Mouse (Mus musculus): ENCODE measurements at regions not wholly inside any gene's neighbourhood (a gene's known extent, or its start where the extent isn't known, plus 50 kb on each side); places are given as distances from the start of the nearest gene placed in this dataset.

DNA sequence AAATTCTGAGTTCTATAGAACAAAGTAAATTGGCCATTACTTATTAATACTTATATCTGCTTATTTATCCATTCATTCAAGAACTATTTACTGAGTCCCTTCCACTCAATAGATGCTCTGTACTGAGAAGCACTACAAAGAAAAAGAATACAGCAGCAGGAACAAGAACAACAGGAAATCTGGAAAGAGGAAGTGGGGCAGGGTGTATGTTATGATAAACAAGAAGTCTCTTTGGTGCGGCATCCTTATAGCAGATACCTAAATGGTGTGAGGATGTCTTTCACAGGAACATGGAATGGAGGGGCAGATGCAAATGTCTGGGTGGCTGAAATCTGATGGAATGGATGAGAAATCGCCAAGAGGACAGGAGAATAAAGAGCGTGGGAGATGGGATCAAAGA, 208.5 kb upstream of the Zc3h12c start:
- Histone ChIP-seq H3K9me3 (no peaks in the 10 kb centered on the region), H3K27ac (no peak overlapping the region), H3K4me3 (no peak overlapping the region), H3K9ac (no peak overlapping the region), H3K36me3 (no peaks in the 10 kb centered on the region), H3K4me2 (no peak overlapping the region), H3K4me1 (no peaks in the 10 kb centered on the region), H3K27me3 (no peaks in the 10 kb centered on the region)
- no peak for ATAC-seq (ENCODE audit: insufficient number of reproducible peaks, insufficient read depth, low FRiP score, low TSS enrichment, low read depth)
- 86% methylated on average over 3 of the region's 3 CpGs for WGBS

DNA sequence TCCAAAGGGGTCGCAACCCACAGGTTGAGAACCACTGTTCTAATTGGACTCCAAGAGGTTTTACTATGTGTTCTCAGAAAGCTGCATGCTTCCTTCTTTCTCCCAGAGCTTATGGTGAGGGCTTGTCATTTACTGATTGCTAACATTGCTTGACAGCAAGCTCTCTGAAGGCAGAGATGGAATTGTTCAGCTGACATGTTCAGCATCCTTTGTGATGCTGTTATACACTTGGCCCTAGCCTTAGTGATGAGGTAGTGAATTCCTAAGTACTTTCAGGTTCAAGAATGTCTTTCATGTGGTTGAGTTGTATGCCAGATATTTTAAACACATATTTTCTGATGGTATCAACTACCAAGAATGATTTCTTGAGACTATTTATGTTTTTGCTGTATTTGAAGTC, 202.9 kb upstream of the Zc3h12c start:
- ATAC-seq (ENCODE audit: insufficient number of reproducible peaks, insufficient read depth, low FRiP score, low TSS enrichment, low read depth): no peak
- Histone ChIP-seq H3K9ac (no peak overlapping the region), H3K27ac (no peak overlapping the region), H3K9me3 (no peaks in the 10 kb centered on the region), H3K27me3 (no peaks in the 10 kb centered on the region), H3K4me1 (0 out of 2 replicates have a peak, but pooled peaks cover 3% of the 10 kb centered on the region), H3K4me2 (no peak overlapping the region), H3K36me3 (no peaks in the 10 kb centered on the region), H3K4me3 (no peak overlapping the region)
- 80% methylated on average over 1 of the region's 1 CpGs for WGBS

DNA sequence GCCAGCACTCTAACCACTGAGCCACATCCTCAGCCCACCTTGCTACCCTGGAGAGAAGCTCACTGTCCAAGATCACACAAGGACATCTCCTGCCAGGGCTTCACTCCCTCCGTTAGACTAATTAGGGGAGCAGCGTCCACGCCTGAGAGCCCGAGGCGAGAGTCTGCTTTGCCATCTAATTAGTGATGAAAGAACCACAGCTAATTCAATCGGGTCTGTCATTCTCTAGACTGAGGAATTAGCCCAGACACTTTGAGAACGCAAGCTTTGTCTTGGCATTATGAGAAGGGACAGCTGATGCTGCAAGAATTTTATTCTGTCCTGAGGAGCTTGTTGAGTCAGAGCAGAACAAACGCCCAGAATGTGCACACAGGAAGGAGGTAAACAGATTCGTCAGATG, 200.5 kb upstream of the Zc3h12c start:
- no peaks in the 10 kb centered on the region for H3K9me3 ChIP-seq
- no peaks in the 10 kb centered on the region for H3K27me3 ChIP-seq
- H3K9ac ChIP-seq: no peak overlapping the region
- H3K4me3 ChIP-seq: no peak overlapping the region
- H3K4me1 ChIP-seq: 0 out of 2 replicates have a peak, but pooled peaks cover 3% of the 10 kb centered on the region
- WGBS: 28% methylated on average over 9 of the region's 9 CpGs
- H3K27ac ChIP-seq: no peak overlapping the region
- no peak overlapping the region for H3K4me2 ChIP-seq
- H3K36me3 ChIP-seq: no peaks in the 10 kb centered on the region
- ATAC-seq (ENCODE audit: insufficient number of reproducible peaks, insufficient read depth, low FRiP score, low TSS enrichment, low read depth): no peak

DNA sequence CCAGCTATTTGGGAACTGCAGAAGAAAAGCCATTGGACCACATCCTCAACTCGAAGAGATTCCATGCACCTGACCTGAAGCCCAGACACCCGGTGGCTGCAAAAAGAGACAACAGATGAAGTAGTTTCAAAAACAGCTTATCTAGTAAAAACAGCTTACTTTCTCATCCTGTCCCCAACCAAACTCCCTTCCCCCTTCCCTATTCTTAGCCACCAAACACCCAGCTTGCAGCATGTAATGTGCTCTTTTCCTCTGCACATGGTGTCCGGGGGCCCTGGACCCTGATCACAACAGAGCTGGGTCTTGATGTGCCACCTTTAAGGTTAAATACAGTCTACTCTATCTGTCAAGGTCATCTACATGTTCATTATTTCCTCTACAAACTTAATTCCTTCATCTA, 199.7 kb upstream of the Zc3h12c start:
- no peaks in the 10 kb centered on the region for H3K36me3 ChIP-seq
- 0 out of 2 replicates have a peak, but pooled peaks cover 3% of the 10 kb centered on the region for H3K4me1 ChIP-seq
- H3K4me3 ChIP-seq: no peak overlapping the region
- 81% methylated on average over 3 of the region's 3 CpGs for WGBS
- no peak for ATAC-seq (ENCODE audit: insufficient number of reproducible peaks, insufficient read depth, low FRiP score, low TSS enrichment, low read depth)
- H3K27me3 ChIP-seq: no peaks in the 10 kb centered on the region
- no peak overlapping the region for H3K9ac ChIP-seq
- no peak overlapping the region for H3K27ac ChIP-seq
- H3K9me3 ChIP-seq: no peaks in the 10 kb centered on the region
- no peak overlapping the region for H3K4me2 ChIP-seq

DNA sequence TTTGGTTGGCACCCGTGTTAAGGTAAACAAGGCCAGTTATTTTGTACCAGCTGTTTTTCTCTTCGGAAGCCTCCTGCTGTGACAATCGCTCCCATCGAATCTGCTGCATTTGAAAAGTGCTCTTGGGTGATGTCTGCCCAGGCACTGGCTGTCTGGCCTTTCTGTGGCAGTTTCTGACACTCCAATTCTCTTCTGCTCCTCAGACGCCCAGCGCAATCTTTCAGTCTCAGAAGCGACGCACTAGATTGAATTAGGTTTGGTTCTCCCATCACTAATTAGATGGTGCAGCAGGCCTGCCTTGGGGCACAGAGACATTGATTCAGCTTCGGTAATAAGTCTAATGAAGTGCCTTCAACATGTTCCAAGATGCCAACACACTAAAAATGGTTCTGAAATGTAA, 197.7 kb upstream of the Zc3h12c start:
- Histone ChIP-seq H3K4me3 (no peak overlapping the region), H3K4me2 (no peak overlapping the region), H3K4me1 (0 out of 2 replicates have a peak, but pooled peaks cover 3% of the 10 kb centered on the region), H3K27me3 (no peaks in the 10 kb centered on the region), H3K9me3 (no peaks in the 10 kb centered on the region), H3K36me3 (no peaks in the 10 kb centered on the region), H3K27ac (no peak overlapping the region), H3K9ac (no peak overlapping the region)
- ATAC-seq (ENCODE audit: insufficient number of reproducible peaks, insufficient read depth, low FRiP score, low TSS enrichment, low read depth): no peak
- WGBS: 46% methylated on average over 9 of the region's 9 CpGs

DNA sequence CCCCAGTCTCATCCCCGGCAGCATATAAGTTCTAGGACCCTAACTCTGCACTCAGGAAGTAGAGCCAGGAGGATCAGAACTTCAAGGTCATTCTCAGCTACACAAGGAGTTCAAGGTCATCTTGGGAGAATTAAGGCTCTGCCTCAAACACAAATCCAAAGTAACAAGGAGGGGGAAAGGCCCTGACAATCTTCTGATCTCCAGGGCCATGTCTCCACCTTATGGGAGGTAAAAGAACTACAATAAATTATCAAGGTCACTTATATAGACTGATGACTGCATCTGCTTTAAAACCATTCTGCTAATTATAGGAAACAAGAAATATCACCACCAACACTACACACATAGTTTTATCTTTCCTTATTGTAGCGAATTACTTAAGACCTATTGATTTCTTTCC, 193.2 kb upstream of the Zc3h12c start:
- H3K4me2 ChIP-seq: no peak overlapping the region
- H3K9me3 ChIP-seq: no peaks in the 10 kb centered on the region
- H3K36me3 ChIP-seq: no peaks in the 10 kb centered on the region
- no peaks in the 10 kb centered on the region for H3K4me1 ChIP-seq
- no peak overlapping the region for H3K27ac ChIP-seq
- no peak overlapping the region for H3K9ac ChIP-seq
- WGBS: 75% methylated on average over 2 of the region's 2 CpGs
- no peaks in the 10 kb centered on the region for H3K27me3 ChIP-seq
- no peak for ATAC-seq (ENCODE audit: insufficient number of reproducible peaks, insufficient read depth, low FRiP score, low TSS enrichment, low read depth)
- H3K4me3 ChIP-seq: no peak overlapping the region

DNA sequence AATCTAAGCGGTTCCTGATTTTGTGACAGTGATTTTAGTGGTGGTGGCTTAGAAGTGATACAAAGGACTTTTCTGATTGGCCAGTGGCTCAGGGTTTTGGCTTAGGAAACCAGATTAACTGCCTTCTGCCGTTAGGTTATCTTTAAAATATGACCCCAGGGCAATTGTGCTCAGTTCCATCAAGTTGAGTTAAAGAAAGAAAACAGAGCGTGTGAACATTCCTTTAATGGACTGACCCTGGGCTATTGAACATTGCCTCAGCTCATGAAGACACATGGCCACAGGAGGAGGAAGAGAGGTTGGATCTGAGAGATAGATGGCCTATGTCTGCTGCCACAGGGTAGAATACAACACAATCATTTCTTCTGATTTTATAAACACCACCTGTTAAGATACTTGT, 191.0 kb upstream of the Zc3h12c start:
- Histone ChIP-seq H3K27ac (no peak overlapping the region), H3K9ac (no peak overlapping the region), H3K4me3 (no peak overlapping the region), H3K27me3 (no peaks in the 10 kb centered on the region), H3K36me3 (no peaks in the 10 kb centered on the region), H3K4me2 (no peak overlapping the region), H3K4me1 (no peaks in the 10 kb centered on the region), H3K9me3 (no peaks in the 10 kb centered on the region)
- no peak for ATAC-seq (ENCODE audit: insufficient number of reproducible peaks, insufficient read depth, low FRiP score, low TSS enrichment, low read depth)
- WGBS: 55% methylated on average over 3 of the region's 3 CpGs

DNA sequence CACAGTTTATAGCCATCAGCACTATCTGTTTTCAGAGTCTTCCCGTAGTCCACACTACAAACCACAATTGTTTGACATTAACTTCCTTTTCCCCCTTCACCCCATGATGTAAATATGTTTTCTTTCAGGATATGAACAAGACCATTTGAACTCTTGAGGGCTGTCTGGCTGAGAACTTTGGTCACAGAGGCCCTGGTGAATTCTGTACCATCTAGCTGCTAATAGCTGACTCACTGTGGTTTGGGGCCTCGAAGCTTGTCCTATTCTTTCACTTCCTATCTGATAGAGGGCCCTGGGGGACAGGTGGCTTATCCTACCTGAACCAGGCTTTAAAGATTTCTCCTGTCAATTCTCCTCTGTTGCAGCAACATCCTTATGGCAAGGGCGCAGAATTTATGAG, 188.2 kb upstream of the Zc3h12c start:
- no peaks in the 10 kb centered on the region for H3K27me3 ChIP-seq
- H3K27ac ChIP-seq: no peak overlapping the region
- no peak overlapping the region for H3K4me2 ChIP-seq
- no peak overlapping the region for H3K4me3 ChIP-seq
- 77% methylated on average over 3 of the region's 3 CpGs for WGBS
- no peaks in the 10 kb centered on the region for H3K9me3 ChIP-seq
- H3K36me3 ChIP-seq: no peaks in the 10 kb centered on the region
- no peak for ATAC-seq (ENCODE audit: insufficient number of reproducible peaks, insufficient read depth, low FRiP score, low TSS enrichment, low read depth)
- H3K9ac ChIP-seq: no peak overlapping the region
- no peaks in the 10 kb centered on the region for H3K4me1 ChIP-seq

DNA sequence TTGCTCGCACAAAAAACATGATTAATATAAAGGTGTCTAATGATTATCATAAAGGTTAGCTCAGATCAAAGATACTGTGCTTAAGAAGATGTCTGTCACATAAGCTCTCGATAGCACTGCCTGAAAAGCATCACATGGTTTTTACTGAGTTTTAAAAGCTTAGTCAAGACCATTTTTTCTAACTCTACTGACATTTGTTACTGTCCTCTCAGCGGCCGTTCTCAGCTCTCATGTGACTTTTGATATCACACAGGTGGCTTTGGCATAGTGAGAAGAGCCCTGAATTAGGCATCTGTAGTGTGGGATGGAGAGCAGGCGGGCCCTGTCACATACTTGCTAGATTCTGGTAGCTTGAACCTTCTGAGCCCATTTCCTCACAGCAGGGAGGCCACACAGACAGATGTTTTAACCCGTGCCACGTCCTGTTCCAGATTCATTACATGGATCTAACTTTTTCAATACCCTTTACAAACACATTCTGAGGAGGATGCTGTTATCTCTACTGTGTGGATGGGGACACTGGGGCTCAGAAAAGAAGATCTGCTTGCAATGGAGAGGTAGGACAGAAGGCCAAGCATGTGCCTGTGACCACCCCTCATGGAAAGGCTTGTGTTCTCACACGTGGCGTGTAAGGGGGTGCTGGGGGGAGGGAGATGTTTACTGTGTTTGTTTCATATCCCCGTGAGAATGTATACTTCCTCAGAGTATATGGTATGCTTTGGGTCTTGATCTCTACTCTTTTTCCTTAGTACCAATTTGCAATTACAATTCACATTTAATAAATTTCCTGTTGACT, 187.0 kb upstream of the Zc3h12c start:
- no peak for ATAC-seq (ENCODE audit: insufficient number of reproducible peaks, insufficient read depth, low FRiP score, low TSS enrichment, low read depth)
- no peaks in the 10 kb centered on the region for H3K4me1 ChIP-seq
- H3K36me3 ChIP-seq: no peaks in the 10 kb centered on the region
- H3K4me2 ChIP-seq: no peak overlapping the region
- no peak overlapping the region for H3K4me3 ChIP-seq
- H3K9me3 ChIP-seq: no peaks in the 10 kb centered on the region
- no peak overlapping the region for H3K27ac ChIP-seq
- H3K9ac ChIP-seq: no peak overlapping the region
- WGBS: 77% methylated on average over 10 of the region's 10 CpGs
- H3K27me3 ChIP-seq: no peaks in the 10 kb centered on the region

DNA sequence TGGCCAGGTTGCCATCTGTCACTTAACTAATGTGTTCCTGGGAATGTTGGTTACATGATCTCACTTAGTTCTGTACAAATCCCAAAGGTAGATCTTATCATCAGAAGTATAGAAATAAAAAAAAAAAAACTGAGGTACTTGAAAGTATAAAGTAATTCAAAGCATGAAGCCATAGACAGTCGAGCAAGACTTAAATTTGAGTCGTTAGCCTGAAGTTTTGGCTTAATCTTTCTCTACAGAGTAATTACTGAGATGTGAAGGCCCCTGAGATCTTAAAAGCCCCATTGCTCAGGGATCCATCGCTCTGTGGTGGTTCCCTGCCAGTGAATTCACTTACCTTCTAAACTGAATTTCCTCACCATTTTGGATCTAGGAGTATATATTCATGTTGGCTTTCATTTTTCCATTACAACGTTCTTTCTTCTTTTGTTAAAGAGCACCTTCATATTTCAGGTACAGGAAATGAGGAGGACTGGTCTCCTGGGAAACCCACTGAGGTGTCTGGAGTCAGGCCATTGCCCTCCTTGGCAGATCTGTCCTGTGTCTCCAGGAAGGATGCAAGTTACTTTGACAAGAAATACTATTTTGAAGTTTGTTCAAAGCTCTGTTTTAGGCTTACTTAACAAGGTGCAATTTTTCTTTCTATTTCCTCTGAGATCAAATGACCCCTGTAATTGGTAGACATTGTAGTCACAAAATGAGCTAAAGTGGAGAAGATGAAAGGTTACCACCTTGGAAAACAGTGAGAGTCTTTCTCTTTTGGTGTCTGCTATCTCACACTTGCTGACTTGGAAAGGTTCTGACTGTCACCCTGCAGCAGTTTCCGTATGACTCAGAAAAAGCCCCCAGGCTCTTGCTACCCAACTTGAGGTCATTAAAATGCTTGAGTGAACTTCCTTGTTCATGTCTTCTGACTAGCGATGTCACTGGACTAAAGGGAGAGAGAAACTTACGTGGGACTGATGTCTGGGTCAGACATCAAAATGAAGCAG, 180.5 kb upstream of the Zc3h12c start:
- Histone ChIP-seq H3K9ac (no peak overlapping the region), H3K36me3 (no peaks in the 10 kb centered on the region), H3K27ac (no peak overlapping the region), H3K9me3 (no peaks in the 10 kb centered on the region), H3K4me3 (no peak overlapping the region), H3K4me2 (no peak overlapping the region), H3K4me1 (no peaks in the 10 kb centered on the region), H3K27me3 (no peaks in the 10 kb centered on the region)
- ATAC-seq (ENCODE audit: insufficient number of reproducible peaks, insufficient read depth, low FRiP score, low TSS enrichment, low read depth): no peak
- WGBS: 64% methylated on average over 7 of the region's 7 CpGs

DNA sequence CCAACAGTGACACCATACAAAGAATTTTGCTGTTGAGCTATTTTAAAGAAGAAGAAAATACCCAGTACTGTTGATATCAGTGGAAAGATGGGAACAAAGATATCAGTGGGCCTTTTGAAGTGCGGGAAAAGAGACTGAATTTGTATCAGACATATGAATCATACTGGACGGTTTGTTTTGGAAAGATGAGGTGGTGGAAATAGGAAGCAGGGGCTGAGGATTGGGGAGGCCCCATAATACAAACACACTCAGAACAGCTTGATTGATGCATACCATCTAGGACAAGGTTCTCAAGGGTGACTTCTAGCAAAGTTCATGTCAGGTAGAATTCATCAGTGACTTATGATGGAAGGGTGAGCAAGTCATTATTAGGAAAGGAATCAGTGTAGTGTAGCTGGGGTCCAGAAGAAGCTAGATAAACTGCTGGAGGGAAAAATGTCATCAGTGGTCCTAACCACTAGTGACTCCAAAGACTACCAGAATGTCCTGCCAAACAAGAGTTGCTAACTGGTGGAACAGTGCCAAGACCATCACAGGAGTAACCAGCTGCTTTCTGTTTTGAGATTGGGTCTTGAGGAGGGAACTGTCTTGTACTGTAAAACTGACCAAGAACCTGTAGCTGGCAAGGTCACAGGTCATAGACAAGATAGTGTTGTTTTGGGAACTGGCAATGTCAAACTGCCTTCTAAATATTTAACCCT, 176.0 kb upstream of the Zc3h12c start:
- H3K27me3 ChIP-seq: no peaks in the 10 kb centered on the region
- H3K4me2 ChIP-seq: no peak overlapping the region
- H3K9me3 ChIP-seq: no peaks in the 10 kb centered on the region
- H3K4me1 ChIP-seq: no peaks in the 10 kb centered on the region
- no peak overlapping the region for H3K9ac ChIP-seq
- WGBS: 82% methylated on average over 2 of the region's 2 CpGs
- H3K4me3 ChIP-seq: no peak overlapping the region
- no peak overlapping the region for H3K27ac ChIP-seq
- no peak for ATAC-seq (ENCODE audit: insufficient number of reproducible peaks, insufficient read depth, low FRiP score, low TSS enrichment, low read depth)
- H3K36me3 ChIP-seq: no peaks in the 10 kb centered on the region
